Mouse (Mus musculus): ENCODE data around the gene Ino80e. TPM values are rescaled to one million over a fixed set of nuclear protein-coding genes. Genes with fewer than 3 reads are reported as not detected.

Ino80e gene
- 82.1 and 86.8 TPM in 2 replicates for polyA plus RNA-seq (2012; rRNA removed)

DNA sequence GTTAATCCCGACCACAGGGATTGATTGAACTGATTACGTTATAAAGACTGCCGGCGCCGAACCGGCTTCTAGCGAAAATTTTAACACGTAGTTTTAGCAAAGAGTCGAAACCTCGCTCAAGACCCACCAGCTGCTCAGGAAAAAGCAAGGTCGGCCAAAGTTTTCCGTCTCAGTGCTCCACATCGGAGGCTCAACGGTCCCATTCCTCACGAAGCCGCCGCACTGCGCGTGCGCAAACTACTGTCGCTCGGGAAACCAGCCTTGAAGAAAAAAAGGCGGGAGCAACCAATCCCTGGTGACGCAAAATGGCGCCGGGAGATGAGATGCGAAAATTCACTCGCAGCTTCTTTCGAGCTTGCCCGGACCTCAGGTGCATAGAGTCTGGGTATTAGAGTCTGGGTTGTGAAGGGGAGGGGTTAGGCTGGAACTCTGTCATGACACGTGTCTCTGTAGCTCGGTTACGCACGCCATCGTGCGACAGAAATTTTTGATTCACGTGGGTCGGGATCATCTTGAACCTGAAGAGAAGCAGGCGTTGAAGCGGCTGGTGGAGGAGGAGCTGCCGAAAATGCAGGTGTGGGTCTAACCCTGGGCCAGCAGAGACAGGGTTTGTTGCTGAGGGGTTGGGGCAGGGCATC is at the start of gene Ino80e:
Ino80e (minus strand) TSS at position 231 of the 638 bp plus-strand sequence.

DNA sequence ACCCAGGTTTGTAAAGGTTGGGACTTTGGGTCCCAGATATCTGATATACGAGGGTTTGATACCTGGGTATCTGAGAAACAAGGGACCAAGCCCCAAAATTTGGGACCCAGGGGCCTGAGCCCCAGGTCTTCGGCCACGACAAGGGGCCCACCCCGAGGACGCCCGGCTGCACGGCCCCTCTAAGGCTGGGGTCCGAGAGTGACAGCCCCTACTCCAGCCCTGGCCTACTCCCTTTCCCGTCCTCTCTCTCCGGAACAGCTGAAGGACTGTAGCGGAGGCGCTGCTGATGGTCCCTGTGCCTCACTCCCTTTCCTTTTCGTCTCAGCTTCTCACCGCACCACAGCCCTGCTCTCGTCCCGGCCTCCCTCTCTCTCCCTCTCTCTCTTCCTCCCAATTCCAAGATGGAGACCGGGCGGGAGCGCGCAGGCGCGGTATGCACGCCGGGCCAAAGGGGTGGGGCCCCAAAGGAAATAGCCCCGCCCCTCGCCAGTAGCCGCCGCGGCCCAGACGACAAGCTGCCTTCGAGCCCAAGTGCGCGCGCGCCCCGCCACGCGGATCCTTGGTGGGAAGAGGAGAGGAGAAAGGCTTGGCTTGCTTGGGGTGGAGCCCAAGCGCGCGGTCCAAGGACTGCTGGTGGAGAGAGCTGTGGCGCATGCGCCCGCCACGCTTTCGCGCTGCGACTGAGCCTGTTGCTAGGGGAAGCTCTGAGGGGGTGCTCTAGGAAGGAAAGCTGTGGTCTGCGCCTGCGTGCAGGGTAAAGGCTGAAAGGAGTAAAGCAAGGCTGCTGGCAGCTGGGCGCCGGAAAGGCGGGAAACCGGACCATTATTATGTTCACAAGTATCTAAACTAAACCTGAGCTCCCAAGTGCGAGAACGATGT is 22.3 kb upstream of the Ino80e start, which contains the start of gene Taok2:
Taok2 (minus strand) TSS at position 418 of the 879 bp plus-strand sequence.

DNA sequence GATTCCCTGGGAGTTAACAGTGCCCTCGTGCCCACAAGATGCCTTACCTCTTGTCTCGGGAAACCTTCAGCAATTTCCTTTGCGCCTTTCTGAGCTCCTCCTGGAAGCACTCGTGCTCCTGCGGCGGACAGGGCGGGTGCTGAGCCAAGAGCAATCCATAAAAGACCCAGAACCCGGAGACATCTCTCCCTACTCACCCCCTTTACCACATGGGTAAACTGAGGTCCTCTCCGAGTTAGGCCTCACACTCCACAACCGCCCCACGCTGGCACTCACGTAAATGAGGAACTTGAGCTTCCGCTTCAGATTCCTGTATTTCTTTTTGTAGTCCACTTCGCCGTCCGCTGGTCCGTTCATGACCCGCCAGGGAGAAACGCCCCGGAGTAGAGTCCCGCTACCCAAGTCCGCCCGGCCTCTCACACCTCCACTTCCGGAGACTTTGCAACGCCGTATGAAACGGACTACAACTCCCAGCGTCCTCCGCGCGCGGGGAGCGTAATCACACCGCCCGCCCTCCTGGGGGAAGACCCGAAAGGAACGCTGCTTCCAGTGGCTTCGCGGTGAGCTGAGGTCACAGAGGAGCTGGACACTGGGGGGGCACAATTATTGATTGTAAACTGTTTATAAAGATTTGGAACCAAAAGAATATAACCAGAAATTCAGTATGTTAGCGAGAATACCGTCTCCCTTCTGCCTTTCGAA is 597 bp downstream of the Ino80e start, which contains the start of gene Hirip3:
Hirip3 (plus strand) TSS at position 544 of the 702 bp plus-strand sequence.

DNA sequence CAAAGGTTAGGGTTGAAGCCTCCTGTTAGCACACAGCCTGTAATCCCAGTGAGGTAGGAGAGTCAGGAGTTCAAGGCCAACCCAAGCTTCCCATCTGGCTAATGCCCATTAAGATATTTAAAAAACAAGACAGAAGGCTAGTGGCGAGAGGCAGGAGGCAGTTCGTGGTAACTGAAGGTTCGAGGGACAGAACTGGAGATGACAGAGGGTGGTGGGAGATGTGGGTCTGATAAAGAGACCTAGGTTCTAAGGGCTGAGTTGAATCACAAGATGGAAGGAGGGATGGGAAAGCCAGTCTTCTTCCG is 15.1 kb downstream of the Ino80e start, which contains the start of gene Doc2a:
Doc2a (plus strand) TSS at position 301 of the 305 bp plus-strand sequence.

DNA sequence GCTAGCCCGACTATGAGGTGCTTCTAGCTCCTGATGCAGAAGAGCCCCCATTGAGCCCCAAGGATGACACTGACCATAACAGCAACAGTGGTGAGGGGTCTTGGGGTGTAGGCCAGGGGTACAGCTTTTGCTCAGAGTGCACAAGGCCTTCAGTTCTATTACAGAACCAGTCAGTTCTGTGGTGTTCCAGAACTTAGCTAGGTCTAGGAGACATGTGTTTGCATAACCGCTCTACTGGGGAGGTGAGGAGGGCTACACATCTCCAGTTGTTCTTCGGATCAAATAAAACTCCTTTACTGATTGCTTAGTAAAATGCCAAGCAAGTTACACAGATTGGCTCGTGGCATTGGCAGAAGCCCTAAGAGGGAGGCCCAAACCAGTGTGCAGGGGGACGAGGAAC is 30.6 kb downstream of the Ino80e start, which contains the start of gene 4930451I11Rik:
4930451I11Rik (minus strand) TSS at position 101 of the 400 bp plus-strand sequence.

Other genes with a start within 250 kb of the Ino80e start
- 135 and 164 TPM in 2 replicates for gene Nupr1, start 231.5 kb downstream of the Ino80e start, polyA plus RNA-seq (2012; rRNA removed)
- gene Sgf29, start 213.1 kb downstream of the Ino80e start, polyA plus RNA-seq (2012; rRNA removed): 53.8 and 56.8 TPM in 2 replicates
- 36.6 and 41.1 TPM in 2 replicates for gene Sult1a1, start 185.9 kb downstream of the Ino80e start, polyA plus RNA-seq (2012; rRNA removed)
- gene Bola2, start 167.0 kb downstream of the Ino80e start, polyA plus RNA-seq (2012; rRNA removed): 71.6 and 99.0 TPM in 2 replicates
- gene Slx1b, start 166.6 kb downstream of the Ino80e start, polyA plus RNA-seq (2012; rRNA removed): 35.0 and 35.2 TPM in 2 replicates
- 68.2 and 90.8 TPM in 2 replicates for gene Coro1a, start 154.6 kb downstream of the Ino80e start, polyA plus RNA-seq (2012; rRNA removed)
- 270 and 291 TPM in 2 replicates for gene Mapk3, start 102.8 kb downstream of the Ino80e start, polyA plus RNA-seq (2012; rRNA removed)
- 16.7 and 25.4 TPM in 2 replicates for gene Gdpd3, start 96.0 kb downstream of the Ino80e start, polyA plus RNA-seq (2012; rRNA removed)
- 456 and 506 TPM in 2 replicates for gene Ypel3, start 85.4 kb downstream of the Ino80e start, polyA plus RNA-seq (2012; rRNA removed)
- gene Tbx6, start 80.9 kb downstream of the Ino80e start, polyA plus RNA-seq (2012; rRNA removed): 3.5 and 5.3 TPM in 2 replicates
- gene Ppp4c, start 69.9 kb downstream of the Ino80e start, polyA plus RNA-seq (2012; rRNA removed): 245 and 279 TPM in 2 replicates
- 8.3 and 9.0 TPM in 2 replicates for gene Fam57b, start 64.7 kb downstream of the Ino80e start, polyA plus RNA-seq (2012; rRNA removed)
- not detected in 2 replicates for gene 4930451I11Rik, start 30.7 kb downstream of the Ino80e start, polyA plus RNA-seq (2012; rRNA removed)
- gene Doc2a, start 15.0 kb downstream of the Ino80e start, polyA plus RNA-seq (2012; rRNA removed): 0.12 and 0.45 TPM in 2 replicates
- gene Hirip3, start 405 bp downstream of the Ino80e start, polyA plus RNA-seq (2012; rRNA removed): 11.2 and 13.2 TPM in 2 replicates
- gene Taok2, start 22.3 kb upstream of the Ino80e start, polyA plus RNA-seq (2012; rRNA removed): 167 and 168 TPM in 2 replicates
- gene Tmem219, start 60.5 kb upstream of the Ino80e start, polyA plus RNA-seq (2012; rRNA removed): 86.4 and 116 TPM in 2 replicates
- 44.3 and 45.2 TPM in 2 replicates for gene Kctd13, start 66.5 kb upstream of the Ino80e start, polyA plus RNA-seq (2012; rRNA removed)
- 0.18 and 0.73 TPM in 2 replicates for gene Asphd1, start 87.2 kb upstream of the Ino80e start, polyA plus RNA-seq (2012; rRNA removed)
- 12.3 and 14.6 TPM in 2 replicates for gene Sez6l2, start 88.2 kb upstream of the Ino80e start, polyA plus RNA-seq (2012; rRNA removed)
- gene Cdipt, start 113.5 kb upstream of the Ino80e start, polyA plus RNA-seq (2012; rRNA removed): 307 and 318 TPM in 2 replicates
- gene Cdiptos, start 113.7 kb upstream of the Ino80e start, polyA plus RNA-seq (2012; rRNA removed): 2.1 and 2.2 TPM in 2 replicates
- 82.1 and 99.8 TPM in 2 replicates for gene Mvp, start 152.2 kb upstream of the Ino80e start, polyA plus RNA-seq (2012; rRNA removed)
- gene Pagr1b, start 154.1 kb upstream of the Ino80e start, polyA plus RNA-seq (2012; rRNA removed): 2.2 and 4.7 TPM in 2 replicates
- gene Pagr1a, start 155.0 kb upstream of the Ino80e start, polyA plus RNA-seq (2012; rRNA removed): 1.3 and 3.5 TPM in 2 replicates
- gene Gm42742, start 158.7 kb upstream of the Ino80e start, polyA plus RNA-seq (2012; rRNA removed): 60.7 and 61.9 TPM in 2 replicates
- 20.6 and 34.9 TPM in 2 replicates for gene Prrt2, start 158.8 kb upstream of the Ino80e start, polyA plus RNA-seq (2012; rRNA removed)
- 393 and 433 TPM in 2 replicates for gene Maz, start 164.7 kb upstream of the Ino80e start, polyA plus RNA-seq (2012; rRNA removed)
- 6.5 and 11.3 TPM in 2 replicates for gene Kif22, start 180.1 kb upstream of the Ino80e start, polyA plus RNA-seq (2012; rRNA removed)
- gene Zg16, start 225.0 kb upstream of the Ino80e start, polyA plus RNA-seq (2012; rRNA removed): 4.6 and 8.5 TPM in 2 replicates
- gene AI467606, start 229.0 kb upstream of the Ino80e start, polyA plus RNA-seq (2012; rRNA removed): 31.3 and 37.2 TPM in 2 replicates

All from ovary, adult 2 months (tissue).